Mouse (Mus musculus) thymus, postnatal 10 days (tissue): ENCODE results near the gene Psmb6.

Source experiments
- DNase-seq, 2 experiments: peaks; one replicate each; pipeline ENCODE4 v3.0.0; 2021; ENCODE audit warnings: low spot score in 2 of 2

Psmb6 gene

GRCm38 (mm10) chr11:70525184-70525678 lies at the start of gene Psmb6:
Gene Psmb6 (plus strand): TSS chr11:70525367.
- DNase-seq, result peak; percentile 85 to 91

- no peak for DNase-seq
These were observed 39.7 kb upstream of the Psmb6 start for GRCm38 (mm10) chr11:70485498-70485897.

GRCm38 (mm10) chr11:70487816-70488215 lies 37.4 kb upstream of the Psmb6 start:
- DNase-seq, result no peak

- DNase-seq, result no peak
These were observed 36.0 kb upstream of the Psmb6 start for GRCm38 (mm10) chr11:70489138-70489537.

GRCm38 (mm10) chr11:70489684-70490083 lies 35.5 kb upstream of the Psmb6 start:
- DNase-seq, result no peak

- no peak for DNase-seq
These were observed 25.3 kb upstream of the Psmb6 start for GRCm38 (mm10) chr11:70499566-70500475.

GRCm38 (mm10) chr11:70500476-70500812 lies 24.7 kb upstream of the Psmb6 start:
- no peak for DNase-seq

GRCm38 (mm10) chr11:70502018-70502417 lies 23.1 kb upstream of the Psmb6 start:
- no peak for DNase-seq

GRCm38 (mm10) chr11:70504970-70505369 lies 20.2 kb upstream of the Psmb6 start, which contains the start of gene Tm4sf5:
Gene Tm4sf5 (plus strand): TSS chr11:70505244.
- DNase-seq, result no peak

- DNase-seq, result peak; percentile 79 to 85
These were observed 18.8 kb upstream of the Psmb6 start for GRCm38 (mm10) chr11:70506385-70506784.

- peak; percentile 37 to 56 for DNase-seq
These were observed 18.1 kb upstream of the Psmb6 start for GRCm38 (mm10) chr11:70506962-70507515.

- peak; percentile 50 to 54 for DNase-seq
These were observed 15.2 kb upstream of the Psmb6 start for GRCm38 (mm10) chr11:70509753-70510564.

GRCm38 (mm10) chr11:70511242-70511641 lies 13.9 kb upstream of the Psmb6 start:
- no peak for DNase-seq

- DNase-seq, result no peak
These were observed 13.3 kb upstream of the Psmb6 start for GRCm38 (mm10) chr11:70511825-70512224.

GRCm38 (mm10) chr11:70512709-70513342 lies 12.3 kb upstream of the Psmb6 start:
- DNase-seq, result no peak

- DNase-seq, result no peak
These were observed 11.6 kb upstream of the Psmb6 start for GRCm38 (mm10) chr11:70513520-70513919.

- no peak for DNase-seq
These were observed 10.9 kb upstream of the Psmb6 start, which contains the start of gene Vmo1 for GRCm38 (mm10) chr11:70514288-70514687. Gene Vmo1 (minus strand): TSS chr11:70514616.

GRCm38 (mm10) chr11:70516352-70516751 lies 8.8 kb upstream of the Psmb6 start:
- DNase-seq, result peak in 1 of 2 experiments; percentile 37

- DNase-seq, result no peak
These were observed 6.7 kb upstream of the Psmb6 start for GRCm38 (mm10) chr11:70518436-70518835.

- no peak for DNase-seq
These were observed 6.2 kb upstream of the Psmb6 start, which contains the start of gene Gltpd2 for GRCm38 (mm10) chr11:70518923-70519322. Gene Gltpd2 (plus strand): TSS chr11:70519196.

GRCm38 (mm10) chr11:70520178-70520769 lies 4.9 kb upstream of the Psmb6 start:
- DNase-seq, result no peak
